Mouse (Mus musculus): ENCODE results near the gene Cacna1f. TPM values are rescaled to one million over a fixed set of nuclear protein-coding genes. Genes with fewer than 3 reads are reported as not detected.

Cacna1f gene
- polyA plus RNA-seq (2014; fragmentation: Illumina TruSeq; extraction: RNeasy Lipid Tissue Mini Kit (QIAGEN cat#74804); ENCODE audit: low read depth, low replicate concordance) = not detected

DNA sequence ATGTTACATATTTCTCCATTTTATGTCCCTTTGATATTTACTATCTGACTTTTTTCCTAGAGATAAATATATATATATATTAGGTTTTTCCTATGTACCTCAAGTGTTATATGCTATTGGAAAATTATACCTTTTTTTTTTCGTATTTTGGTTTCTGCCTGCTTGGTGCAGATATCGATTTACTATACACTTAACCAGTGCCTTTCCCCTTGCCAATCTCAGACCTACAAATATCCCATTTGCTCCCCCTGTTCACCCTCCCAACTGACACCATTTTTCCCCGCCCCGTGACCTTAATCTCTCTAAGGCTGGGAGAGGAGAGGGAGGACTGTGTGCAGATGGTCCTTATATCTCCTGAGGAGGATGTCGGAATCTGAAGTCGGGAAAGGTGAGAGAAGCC, at the start of gene Cacna1f:
Gene Cacna1f (plus strand): TSS at position 301 of the 400 bp plus-strand sequence.

GRCm38 (mm10) chrX:7573176-7574086, 33.5 kb upstream of the Cacna1f start, which contains the start of gene Foxp3:
Foxp3 (plus strand) TSS chrX:7573644.

GRCm38 (mm10) chrX:7574087-7574884, 32.6 kb upstream of the Cacna1f start, which contains the start of gene Ppp1r3f:
Ppp1r3f (minus strand) TSS chrX:7574283.

GRCm38 (mm10) chrX:7604879-7605574, 1.9 kb upstream of the Cacna1f start, which contains the start of gene Ccdc22:
Ccdc22 (minus strand) TSS chrX:7605517.

DNA sequence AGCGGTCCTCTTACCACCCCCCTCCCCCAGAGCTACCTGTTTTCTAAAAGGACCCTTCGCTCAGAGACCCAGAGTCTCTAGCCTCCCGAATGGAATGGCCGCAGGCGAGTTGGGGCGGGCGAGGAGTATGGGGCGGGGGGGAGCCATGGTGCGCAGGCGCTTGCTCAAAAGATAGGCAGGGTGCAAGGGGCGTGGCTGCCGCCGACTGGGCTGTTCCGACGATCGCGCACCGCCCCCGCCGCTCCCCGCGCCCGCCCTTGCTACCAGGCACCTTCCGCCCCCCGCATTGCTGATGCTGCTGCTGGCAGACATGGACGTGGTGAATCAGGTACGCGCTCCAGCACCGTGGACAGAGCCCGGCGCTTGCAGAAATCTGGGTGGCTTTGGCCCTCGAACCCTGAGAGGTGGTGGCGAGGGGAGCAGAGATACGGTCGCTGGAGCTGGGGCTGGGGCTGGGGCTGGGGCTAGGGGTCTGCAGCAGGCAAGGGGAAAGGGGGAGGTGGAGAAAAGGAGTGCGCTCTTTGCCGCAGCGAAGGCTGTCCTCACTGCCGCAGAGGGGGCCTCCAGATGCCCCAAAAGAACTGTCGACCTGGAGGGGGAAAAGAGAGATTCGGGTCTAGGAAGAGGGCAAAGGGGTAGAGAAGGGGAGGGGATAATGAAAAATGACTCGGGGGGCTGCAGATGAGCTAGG, 31.7 kb downstream of the Cacna1f start, which contains the start of gene Syp:
Gene Syp (plus strand): TSS at position 71 of the 691 bp plus-strand sequence.

DNA sequence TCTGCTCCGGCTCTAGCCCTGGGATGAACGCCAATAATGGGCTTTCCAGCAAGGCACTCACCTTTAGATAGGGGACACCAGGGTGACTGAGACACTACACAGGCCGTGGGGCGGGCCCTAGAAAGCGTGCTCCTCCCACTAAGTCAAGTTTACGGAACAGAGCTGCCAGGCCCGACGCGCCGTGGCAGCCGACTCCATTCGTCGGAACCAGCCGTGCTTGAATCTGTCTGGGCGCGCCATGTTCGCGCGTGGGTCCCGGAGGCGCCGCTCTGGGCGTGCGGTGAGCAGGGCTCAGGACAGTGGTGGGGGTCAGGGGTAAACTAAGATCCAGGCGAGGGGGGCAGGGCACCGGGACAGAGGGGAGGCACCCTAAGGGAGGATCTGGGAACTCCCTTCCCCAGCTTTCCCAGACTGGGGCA, 50.3 kb downstream of the Cacna1f start, which contains the start of gene Prickle3:
Gene Prickle3 (plus strand): TSS at position 40 of the 419 bp plus-strand sequence.

GRCm38 (mm10) chrX:7670921-7671623, 64.2 kb downstream of the Cacna1f start, which contains the start of gene Plp2:
Plp2 (minus strand) TSS chrX:7671390.

GRCm38 (mm10) chrX:7680864-7681263, 74.0 kb downstream of the Cacna1f start, which contains the start of gene Magix:
Magix (minus strand) TSS chrX:7681251.

Other genes starting within 250 kb of the Cacna1f start
- 5.0 TPM for gene Usp27x, start 231.3 kb upstream of the Cacna1f start, polyA plus RNA-seq (2014; fragmentation: Illumina TruSeq; extraction: RNeasy Lipid Tissue Mini Kit (QIAGEN cat#74804); ENCODE audit: low read depth, low replicate concordance)
- gene Foxp3, start 33.4 kb upstream of the Cacna1f start, polyA plus RNA-seq (2014; fragmentation: Illumina TruSeq; extraction: RNeasy Lipid Tissue Mini Kit (QIAGEN cat#74804); ENCODE audit: low read depth, low replicate concordance) = not detected
- 1.6 TPM for gene Ppp1r3f, start 32.8 kb upstream of the Cacna1f start, polyA plus RNA-seq (2014; fragmentation: Illumina TruSeq; extraction: RNeasy Lipid Tissue Mini Kit (QIAGEN cat#74804); ENCODE audit: low read depth, low replicate concordance)
- 0.13 TPM for gene Ccdc22, start 1.6 kb upstream of the Cacna1f start, polyA plus RNA-seq (2014; fragmentation: Illumina TruSeq; extraction: RNeasy Lipid Tissue Mini Kit (QIAGEN cat#74804); ENCODE audit: low read depth, low replicate concordance)
- gene Syp, start 31.4 kb downstream of the Cacna1f start, polyA plus RNA-seq (2014; fragmentation: Illumina TruSeq; extraction: RNeasy Lipid Tissue Mini Kit (QIAGEN cat#74804); ENCODE audit: low read depth, low replicate concordance) = 0.15 TPM
- 0.69 TPM for gene Prickle3, start 50.2 kb downstream of the Cacna1f start, polyA plus RNA-seq (2014; fragmentation: Illumina TruSeq; extraction: RNeasy Lipid Tissue Mini Kit (QIAGEN cat#74804); ENCODE audit: low read depth, low replicate concordance)
- gene Plp2, start 64.3 kb downstream of the Cacna1f start, polyA plus RNA-seq (2014; fragmentation: Illumina TruSeq; extraction: RNeasy Lipid Tissue Mini Kit (QIAGEN cat#74804); ENCODE audit: low read depth, low replicate concordance) = 3.8 TPM
- not detected for gene Magix, start 74.2 kb downstream of the Cacna1f start, polyA plus RNA-seq (2014; fragmentation: Illumina TruSeq; extraction: RNeasy Lipid Tissue Mini Kit (QIAGEN cat#74804); ENCODE audit: low read depth, low replicate concordance)
- gene Gpkow, start 90.0 kb downstream of the Cacna1f start, polyA plus RNA-seq (2014; fragmentation: Illumina TruSeq; extraction: RNeasy Lipid Tissue Mini Kit (QIAGEN cat#74804); ENCODE audit: low read depth, low replicate concordance) = 14.2 TPM
- gene Wdr45, start 107.2 kb downstream of the Cacna1f start, polyA plus RNA-seq (2014; fragmentation: Illumina TruSeq; extraction: RNeasy Lipid Tissue Mini Kit (QIAGEN cat#74804); ENCODE audit: low read depth, low replicate concordance) = 1.1 TPM
- not detected for gene Gm45208, start 115.2 kb downstream of the Cacna1f start, polyA plus RNA-seq (2014; fragmentation: Illumina TruSeq; extraction: RNeasy Lipid Tissue Mini Kit (QIAGEN cat#74804); ENCODE audit: low read depth, low replicate concordance)
- gene Praf2, start 121.4 kb downstream of the Cacna1f start, polyA plus RNA-seq (2014; fragmentation: Illumina TruSeq; extraction: RNeasy Lipid Tissue Mini Kit (QIAGEN cat#74804); ENCODE audit: low read depth, low replicate concordance) = 0.57 TPM
- 0.25 TPM for gene Ccdc120, start 143.8 kb downstream of the Cacna1f start, polyA plus RNA-seq (2014; fragmentation: Illumina TruSeq; extraction: RNeasy Lipid Tissue Mini Kit (QIAGEN cat#74804); ENCODE audit: low read depth, low replicate concordance)
- 8.1 TPM for gene Tfe3, start 155.5 kb downstream of the Cacna1f start, polyA plus RNA-seq (2014; fragmentation: Illumina TruSeq; extraction: RNeasy Lipid Tissue Mini Kit (QIAGEN cat#74804); ENCODE audit: low read depth, low replicate concordance)
- 10.5 TPM for gene Gripap1, start 182.7 kb downstream of the Cacna1f start, polyA plus RNA-seq (2014; fragmentation: Illumina TruSeq; extraction: RNeasy Lipid Tissue Mini Kit (QIAGEN cat#74804); ENCODE audit: low read depth, low replicate concordance)
- 0.41 TPM for gene Kcnd1, start 215.2 kb downstream of the Cacna1f start, polyA plus RNA-seq (2014; fragmentation: Illumina TruSeq; extraction: RNeasy Lipid Tissue Mini Kit (QIAGEN cat#74804); ENCODE audit: low read depth, low replicate concordance)
- 12.9 TPM for gene Otud5, start 234.3 kb downstream of the Cacna1f start, polyA plus RNA-seq (2014; fragmentation: Illumina TruSeq; extraction: RNeasy Lipid Tissue Mini Kit (QIAGEN cat#74804); ENCODE audit: low read depth, low replicate concordance)

Measured in testis, adult 10 weeks (tissue).